Mouse (Mus musculus): ENCODE data around the gene Gprc5b. TPM values are rescaled to one million over a fixed set of nuclear protein-coding genes. Genes with fewer than 3 reads are reported as not detected.

Gprc5b gene
- polyA plus RNA-seq, 1 experiment from 2014 or later: 11.3 TPM

- WGBS: 34% methylated on average over 3 of the region's 3 CpGs
- H3K27ac ChIP-seq (replicated peaks): no peak overlapping the region
- no peak overlapping the region for H3K4me2 ChIP-seq (replicated peaks)
- H3K9me3 ChIP-seq (replicated peaks): no peaks in the 10 kb centered on the region
- H3K27me3 ChIP-seq: no peaks in the 10 kb centered on the region
- H3K36me3 ChIP-seq: no peaks in the 10 kb centered on the region
- H3K4me1 ChIP-seq: no peaks in the 10 kb centered on the region
- no peak for ATAC-seq (ENCODE audit: insufficient number of reproducible peaks, low FRiP score, low TSS enrichment, low read depth)
- no peak overlapping the region for H3K9ac ChIP-seq
- no peak overlapping the region for H3K4me3 ChIP-seq (replicated peaks)
Measured at GRCm38 (mm10) chr7:118947241-118947640, 47.8 kb downstream of the Gprc5b start.

- H3K27me3 ChIP-seq: no peaks in the 10 kb centered on the region
- ATAC-seq (ENCODE audit: insufficient number of reproducible peaks, low FRiP score, low TSS enrichment, low read depth): no peak
- no peaks in the 10 kb centered on the region for H3K4me1 ChIP-seq
- no peak overlapping the region for H3K9ac ChIP-seq
- no peak overlapping the region for H3K27ac ChIP-seq (replicated peaks)
- 13% methylated on average over 2 of the region's 2 CpGs for WGBS
- H3K4me2 ChIP-seq (replicated peaks): no peak overlapping the region
- H3K9me3 ChIP-seq (replicated peaks): no peaks in the 10 kb centered on the region
- no peak overlapping the region for H3K4me3 ChIP-seq (replicated peaks)
- H3K36me3 ChIP-seq: no peaks in the 10 kb centered on the region
Measured at GRCm38 (mm10) chr7:118944884-118945283, 50.1 kb downstream of the Gprc5b start.

GRCm38 (mm10) chr7:118943170-118943569, 51.8 kb downstream of the Gprc5b start:
- 47% methylated on average over 7 of the region's 7 CpGs for WGBS
- Histone ChIP-seq H3K9ac (no peak overlapping the region), H3K4me2 (replicated peaks) (no peak overlapping the region), H3K4me1 (no peaks in the 10 kb centered on the region), H3K4me3 (replicated peaks) (no peak overlapping the region), H3K27ac (replicated peaks) (no peak overlapping the region), H3K27me3 (no peaks in the 10 kb centered on the region), H3K9me3 (replicated peaks) (no peaks in the 10 kb centered on the region), H3K36me3 (no peaks in the 10 kb centered on the region)
- no peak for ATAC-seq (ENCODE audit: insufficient number of reproducible peaks, low FRiP score, low TSS enrichment, low read depth)

DNA sequence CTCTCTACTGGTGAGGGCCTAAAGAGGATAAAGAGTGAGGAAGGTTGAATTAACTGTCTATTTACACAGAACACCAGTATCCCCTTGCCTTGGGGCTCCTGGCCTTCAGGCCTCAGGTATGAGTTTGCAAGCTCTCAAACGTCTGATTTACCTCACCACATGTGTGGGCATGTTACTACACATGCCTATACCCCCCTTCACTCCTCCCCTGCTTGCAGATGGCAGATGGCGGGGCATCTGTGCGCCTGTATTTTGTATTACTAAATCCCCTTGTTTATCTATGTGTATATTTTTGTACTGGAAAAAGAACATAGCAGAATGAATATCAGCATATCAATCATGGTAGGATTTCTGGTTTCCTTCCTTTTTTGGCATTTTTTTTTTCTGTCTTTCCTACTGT, 52.7 kb downstream of the Gprc5b start:
- Histone ChIP-seq H3K27me3 (no peaks in the 10 kb centered on the region), H3K4me1 (no peaks in the 10 kb centered on the region), H3K9ac (no peak overlapping the region), H3K27ac (replicated peaks) (no peak overlapping the region), H3K9me3 (replicated peaks) (no peaks in the 10 kb centered on the region), H3K4me3 (replicated peaks) (no peak overlapping the region), H3K36me3 (no peaks in the 10 kb centered on the region), H3K4me2 (replicated peaks) (no peak overlapping the region)
- 52% methylated on average over 3 of the region's 3 CpGs for WGBS
- no peak for ATAC-seq (ENCODE audit: insufficient number of reproducible peaks, low FRiP score, low TSS enrichment, low read depth)

GRCm38 (mm10) chr7:118937469-118938387, 57.3 kb downstream of the Gprc5b start:
- no peaks in the 10 kb centered on the region for H3K27me3 ChIP-seq
- ATAC-seq (ENCODE audit: insufficient number of reproducible peaks, low FRiP score, low TSS enrichment, low read depth): no peak
- H3K4me2 ChIP-seq (replicated peaks): no peak overlapping the region
- no peaks in the 10 kb centered on the region for H3K4me1 ChIP-seq
- H3K9me3 ChIP-seq (replicated peaks): no peaks in the 10 kb centered on the region
- no peak overlapping the region for H3K9ac ChIP-seq
- H3K27ac ChIP-seq (replicated peaks): no peak overlapping the region
- H3K36me3 ChIP-seq: no peaks in the 10 kb centered on the region
- 64% methylated on average over 11 of the region's 11 CpGs for WGBS
- H3K4me3 ChIP-seq (replicated peaks): no peak overlapping the region

DNA sequence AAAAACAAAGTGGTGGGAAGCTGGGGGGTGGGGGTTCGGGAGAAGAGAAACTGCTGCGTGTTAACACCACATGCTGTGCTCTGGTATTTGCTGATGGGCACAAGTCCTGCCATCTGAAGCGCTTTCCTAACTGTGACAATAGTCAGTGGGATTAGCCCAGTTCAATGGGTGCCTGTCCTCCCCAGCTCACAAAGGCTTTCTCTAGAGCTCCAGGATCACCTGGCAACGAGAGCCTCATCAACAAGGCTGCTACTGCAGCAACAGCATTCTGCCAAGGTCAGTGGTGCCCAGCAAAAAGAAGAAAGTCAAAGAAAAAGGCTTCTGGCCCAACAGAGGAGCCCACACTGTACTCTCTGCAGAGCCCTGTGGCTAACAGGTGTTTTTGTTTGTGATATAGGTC, 58.2 kb downstream of the Gprc5b start:
- Histone ChIP-seq H3K27me3 (no peaks in the 10 kb centered on the region), H3K4me1 (no peaks in the 10 kb centered on the region), H3K27ac (replicated peaks) (no peak overlapping the region), H3K4me3 (replicated peaks) (no peak overlapping the region), H3K9me3 (replicated peaks) (no peaks in the 10 kb centered on the region), H3K36me3 (no peaks in the 10 kb centered on the region), H3K4me2 (replicated peaks) (no peak overlapping the region), H3K9ac (no peak overlapping the region)
- ATAC-seq (ENCODE audit: insufficient number of reproducible peaks, low FRiP score, low TSS enrichment, low read depth): no peak
- 40% methylated on average over 4 of the region's 4 CpGs for WGBS

- Histone ChIP-seq H3K27ac (replicated peaks) (no peak overlapping the region), H3K4me2 (replicated peaks) (no peak overlapping the region), H3K9ac (no peak overlapping the region), H3K27me3 (no peaks in the 10 kb centered on the region), H3K4me3 (replicated peaks) (no peak overlapping the region), H3K4me1 (peaks cover 2% of the 10 kb centered on the region; the same call in 1 of the 2 replicates), H3K36me3 (no peaks in the 10 kb centered on the region), H3K9me3 (replicated peaks) (no peaks in the 10 kb centered on the region)
- ATAC-seq (ENCODE audit: insufficient number of reproducible peaks, low FRiP score, low TSS enrichment, low read depth): no peak
- WGBS: 35% methylated on average over 2 of the region's 2 CpGs
Measured at GRCm38 (mm10) chr7:118935306-118935705, 59.7 kb downstream of the Gprc5b start.

- Histone ChIP-seq H3K9ac (no peak overlapping the region), H3K27ac (replicated peaks) (no peak overlapping the region; the same call in 1 of the 2 replicates), H3K36me3 (no peaks in the 10 kb centered on the region), H3K27me3 (no peaks in the 10 kb centered on the region), H3K4me3 (replicated peaks) (no peak overlapping the region), H3K4me1 (peaks cover 17% of the 10 kb centered on the region), H3K4me2 (replicated peaks) (no peak overlapping the region), H3K9me3 (replicated peaks) (no peaks in the 10 kb centered on the region)
- ATAC-seq (ENCODE audit: insufficient number of reproducible peaks, low FRiP score, low TSS enrichment, low read depth): peak; percentile 69; the same call in 1 of the 2 replicates
- WGBS: 60% methylated on average over 17 of the region's 17 CpGs
Measured at GRCm38 (mm10) chr7:118931502-118932395, 63.3 kb downstream of the Gprc5b start.

DNA sequence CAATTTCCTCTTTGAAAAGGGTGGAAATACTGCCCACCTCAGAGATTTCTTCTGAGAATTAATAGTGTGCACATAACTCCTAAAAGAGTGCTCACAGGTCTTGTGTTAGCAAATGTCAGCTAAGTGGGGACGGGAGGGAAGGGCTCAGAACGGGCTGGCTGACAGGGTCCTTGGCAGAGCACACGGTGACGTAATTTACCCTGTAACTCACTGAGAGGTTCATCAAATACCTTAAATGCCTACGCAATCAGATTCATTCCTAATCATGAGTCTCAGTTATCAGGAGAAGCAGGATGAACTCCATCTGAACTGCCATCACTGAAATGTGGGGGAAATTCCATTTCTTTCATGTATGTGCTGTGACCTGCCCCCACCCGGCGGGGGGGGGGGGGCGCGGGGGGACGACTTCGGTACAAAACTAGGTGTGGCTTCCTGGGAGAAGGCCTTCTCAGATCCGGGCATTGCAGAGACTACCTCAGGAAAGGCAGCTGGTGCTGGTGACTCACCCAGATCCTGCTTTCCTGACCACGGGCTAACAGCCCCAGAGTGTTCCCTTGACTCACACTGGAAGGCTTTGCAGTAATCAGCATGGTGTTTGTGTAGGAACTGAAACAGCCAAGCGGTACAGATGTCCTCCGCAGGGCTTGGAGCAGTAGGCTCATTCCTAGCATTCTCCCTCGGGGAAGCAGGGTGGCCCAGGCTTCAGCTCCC, 65.3 kb downstream of the Gprc5b start:
- 16% methylated on average over 16 of the region's 16 CpGs for WGBS
- Histone ChIP-seq H3K4me2 (replicated peaks) (no peak overlapping the region), H3K4me3 (replicated peaks) (no peak overlapping the region), H3K36me3 (no peaks in the 10 kb centered on the region), H3K4me1 (peaks cover 17% of the 10 kb centered on the region), H3K9me3 (replicated peaks) (no peaks in the 10 kb centered on the region), H3K9ac (no peak overlapping the region), H3K27me3 (no peaks in the 10 kb centered on the region), H3K27ac (replicated peaks) (peak overlapping the region; percentile 49)
- ATAC-seq (ENCODE audit: insufficient number of reproducible peaks, low FRiP score, low TSS enrichment, low read depth): peak; percentile 69

- no peak overlapping the region for H3K4me2 ChIP-seq (replicated peaks)
- no peaks in the 10 kb centered on the region for H3K9me3 ChIP-seq (replicated peaks)
- no peak overlapping the region for H3K27ac ChIP-seq (replicated peaks)
- peaks cover 17% of the 10 kb centered on the region for H3K4me1 ChIP-seq
- WGBS: 49% methylated on average over 8 of the region's 8 CpGs
- ATAC-seq (ENCODE audit: insufficient number of reproducible peaks, low FRiP score, low TSS enrichment, low read depth): no peak
- no peak overlapping the region for H3K9ac ChIP-seq
- no peaks in the 10 kb centered on the region for H3K27me3 ChIP-seq
- H3K4me3 ChIP-seq (replicated peaks): no peak overlapping the region
- H3K36me3 ChIP-seq: no peaks in the 10 kb centered on the region
Measured at GRCm38 (mm10) chr7:118928916-118929315, 66.1 kb downstream of the Gprc5b start.

DNA sequence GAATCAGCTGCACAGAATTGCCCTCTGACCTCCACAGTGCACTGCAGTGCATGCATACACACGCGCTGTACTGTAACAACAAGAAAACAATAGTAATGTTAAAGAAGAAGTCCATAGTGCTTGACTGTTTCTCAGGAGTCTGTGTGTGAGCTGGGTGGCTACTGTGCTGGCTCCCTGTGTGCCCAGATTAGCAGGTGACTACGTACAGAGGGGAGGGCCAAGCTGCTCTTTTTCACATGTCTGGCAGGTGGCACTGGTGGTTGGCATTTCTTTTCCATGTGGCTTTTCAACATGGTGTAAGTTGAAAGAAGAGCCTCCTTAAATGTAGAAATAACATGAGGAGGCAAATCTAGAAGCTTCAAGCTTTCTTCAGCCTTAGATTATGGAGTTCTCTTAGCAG, 66.7 kb downstream of the Gprc5b start:
- Histone ChIP-seq H3K4me1 (peaks cover 17% of the 10 kb centered on the region), H3K9ac (no peak overlapping the region), H3K9me3 (replicated peaks) (no peaks in the 10 kb centered on the region), H3K4me2 (replicated peaks) (no peak overlapping the region), H3K36me3 (no peaks in the 10 kb centered on the region), H3K27ac (replicated peaks) (no peak overlapping the region), H3K27me3 (no peaks in the 10 kb centered on the region), H3K4me3 (replicated peaks) (no peak overlapping the region)
- WGBS: 91% methylated on average over 3 of the region's 3 CpGs
- no peak for ATAC-seq (ENCODE audit: insufficient number of reproducible peaks, low FRiP score, low TSS enrichment, low read depth)
